Mouse (Mus musculus) right cerebral cortex, adult 2 months (tissue): ENCODE results near the gene Vmn1r5.
"Not testable (repeated sequence)": the region's sequence is repeated elsewhere in the genome, so short reads cannot be mapped to it uniquely, and the experiment has no call there.

Experiments used
- DNase-seq, 2 experiments: peaks; one replicate each; pipeline ENCODE4 v3.0.0; 2021 to 2022; ENCODE audit warnings: low spot score in 2 of 2

The Vmn1r5 gene

GRCm38 (mm10) chr6:56969973-56970372, at the start of gene Vmn1r5:
Vmn1r5 (plus strand) TSS chr6:56970273.
- no peak for DNase-seq

- DNase-seq: no peak
Observed at GRCm38 (mm10) chr6:56923331-56923725, 46.7 kb upstream of the Vmn1r5 start.

GRCm38 (mm10) chr6:56923726-56924707, 46.1 kb upstream of the Vmn1r5 start, which contains the start of the genes Nt5c3 and Vmn1r4:
Nt5c3 (minus strand) TSS chr6:56923932.
Vmn1r4 (plus strand) TSS chr6:56924015.
- DNase-seq: peak; percentile 92 to 98

- DNase-seq: no peak
Observed at GRCm38 (mm10) chr6:56931648-56932415, 38.2 kb upstream of the Vmn1r5 start.

- DNase-seq: no peak
Observed at GRCm38 (mm10) chr6:56932464-56932863, 37.6 kb upstream of the Vmn1r5 start.

- DNase-seq: no peak
Observed at GRCm38 (mm10) chr6:56934366-56934765, 35.7 kb upstream of the Vmn1r5 start.

- no peak for DNase-seq
Observed at GRCm38 (mm10) chr6:56956436-56956835, 13.6 kb upstream of the Vmn1r5 start.

- DNase-seq: no peak
Observed at GRCm38 (mm10) chr6:56996943-56997342, 26.9 kb downstream of the Vmn1r5 start, which contains the start of gene Vmn1r6. Vmn1r6 (plus strand) TSS chr6:56997243.

- DNase-seq: not testable (repeated sequence)
Observed at GRCm38 (mm10) chr6:57025224-57025623, 55.2 kb downstream of the Vmn1r5 start, which contains the start of gene Vmn1r7. Vmn1r7 (minus strand) TSS chr6:57025324.

- DNase-seq: no peak
Observed at GRCm38 (mm10) chr6:57031984-57032383, 61.9 kb downstream of the Vmn1r5 start, which contains the start of gene Vmn1r8. Vmn1r8 (plus strand) TSS chr6:57032284.

- no peak for DNase-seq
Observed at GRCm38 (mm10) chr6:57034674-57035073, 64.6 kb downstream of the Vmn1r5 start.
